Mouse (Mus musculus): ENCODE measurements at regions not wholly inside any gene's neighbourhood (a gene's known extent, or its start where the extent isn't known, plus 50 kb on each side); places are given as distances from the start of the nearest gene placed in this dataset.

- no peak for TF ChIP-seq POLR2A (IDR thresholded peaks at IDR 0.05; ENCODE audit: insufficient read depth, low read length)
- TF ChIP-seq EP300 (IDR thresholded peaks at IDR 0.05; ENCODE audit: insufficient read depth, low read depth, low read length) = no peak
Observed at GRCm38 (mm10) chr13:7066211-7066610, 417.6 kb upstream of the Pfkp start.

All from ES-Bruce4 (cell line).